Mouse (Mus musculus) adrenal gland, adult 2 months (tissue): ENCODE measurements around the gene Atp6v1e2. TPM values are rescaled to one million over a fixed set of nuclear protein-coding genes. Genes with fewer than 3 reads are reported as not detected.

Experiments used
- DNase-seq: peaks from one replicate; pipeline ENCODE4 v3.0.0; 2021
- polyA plus RNA-seq: library from polyadenylated mRNA; depleted of rRNA; stranded (reverse); fragments of >200 nt; gene quantifications from 2 replicates; pipeline ENCODE4 v1.2.3, GENCODE M21; 2012; rRNA removed
- total RNA-seq, 2 experiments: library from RNA; stranded (reverse); gene quantifications; 2 replicates each; pipeline ENCODE4 v1.2.3; 2021

Gene Atp6v1e2
- total and polyA plus RNA-seq, 3 experiments, result not detected

GRCm38 (mm10) chr17:86915540-86915939 is 32.2 kb downstream of the Atp6v1e2 start:
- DNase-seq, result no peak

- no peak for DNase-seq
Observed at GRCm38 (mm10) chr17:86913003-86913607, 34.6 kb downstream of the Atp6v1e2 start.

GRCm38 (mm10) chr17:86911261-86911660 is 36.4 kb downstream of the Atp6v1e2 start:
- DNase-seq, result no peak

GRCm38 (mm10) chr17:86909733-86910495 is 37.8 kb downstream of the Atp6v1e2 start:
- DNase-seq, result no peak

- no peak for DNase-seq
Observed at GRCm38 (mm10) chr17:86908316-86908715, 39.4 kb downstream of the Atp6v1e2 start.

GRCm38 (mm10) chr17:86907092-86907491 is 40.6 kb downstream of the Atp6v1e2 start:
- no peak for DNase-seq

- DNase-seq, result no peak
Observed at GRCm38 (mm10) chr17:86906601-86907000, 41.1 kb downstream of the Atp6v1e2 start.

GRCm38 (mm10) chr17:86906136-86906461 is 41.6 kb downstream of the Atp6v1e2 start:
- peak; percentile 81 for DNase-seq

GRCm38 (mm10) chr17:86905297-86906135 is 42.2 kb downstream of the Atp6v1e2 start:
- peak; percentile 63 for DNase-seq

- DNase-seq, result no peak
Observed at GRCm38 (mm10) chr17:86904206-86904605, 43.5 kb downstream of the Atp6v1e2 start.

- DNase-seq, result peak; percentile 71
Observed at GRCm38 (mm10) chr17:86903596-86903995, 44.1 kb downstream of the Atp6v1e2 start.

GRCm38 (mm10) chr17:86902399-86903067 is 45.2 kb downstream of the Atp6v1e2 start:
- no peak for DNase-seq

GRCm38 (mm10) chr17:86900564-86900963 is 47.1 kb downstream of the Atp6v1e2 start:
- DNase-seq, result no peak

GRCm38 (mm10) chr17:86899821-86900220 is 47.9 kb downstream of the Atp6v1e2 start:
- no peak for DNase-seq

- DNase-seq, result no peak
Observed at GRCm38 (mm10) chr17:86897486-86898165, 50.1 kb downstream of the Atp6v1e2 start.

GRCm38 (mm10) chr17:86895191-86895590 is 52.5 kb downstream of the Atp6v1e2 start:
- no peak for DNase-seq

Other genes with a start within 250 kb of the Atp6v1e2 start
- 100 to 1,000 TPM; 178 to 179 TPM for gene Epas1, start 194.2 kb downstream of the Atp6v1e2 start, total RNA-seq
- gene Epas1, start 194.2 kb downstream of the Atp6v1e2 start, polyA plus RNA-seq, result 97.2 and 155 TPM in 2 replicates
- not detected for gene Tmem247, start 30.5 kb downstream of the Atp6v1e2 start, total RNA-seq
- gene Tmem247, start 30.5 kb downstream of the Atp6v1e2 start, polyA plus RNA-seq, result not detected in 2 replicates
- 100 to 1,000 TPM; 100 to 101 TPM for gene Rhoq, start 15.2 kb upstream of the Atp6v1e2 start, total RNA-seq
- 34.9 and 42.3 TPM in 2 replicates for gene Rhoq, start 15.2 kb upstream of the Atp6v1e2 start, polyA plus RNA-seq
- 10 to 100 TPM; 11.6 to 18.8 TPM for gene Pigf, start 77.5 kb upstream of the Atp6v1e2 start, total RNA-seq
- 0.58 and 1.6 TPM in 2 replicates for gene Pigf, start 77.5 kb upstream of the Atp6v1e2 start, polyA plus RNA-seq
- 10 to 100 TPM; 62.2 to 72.8 TPM for gene Cript, start 77.7 kb upstream of the Atp6v1e2 start, total RNA-seq
- 1.9 and 2.2 TPM in 2 replicates for gene Cript, start 77.7 kb upstream of the Atp6v1e2 start, polyA plus RNA-seq
- 10 to 100 TPM; 60.2 to 96.4 TPM for gene Socs5, start 159.8 kb upstream of the Atp6v1e2 start, total RNA-seq
- gene Socs5, start 159.8 kb upstream of the Atp6v1e2 start, polyA plus RNA-seq, result 63.5 and 68.3 TPM in 2 replicates